Mouse (Mus musculus): ENCODE measurements around the gene Atp6v0d1.

Atp6v0d1 gene

GRCm38 (mm10) chr8:105537011-105537677 is 28.7 kb downstream of the Atp6v0d1 start:
- DNase-seq (ENCODE audit: low spot score), result no peak

DNA sequence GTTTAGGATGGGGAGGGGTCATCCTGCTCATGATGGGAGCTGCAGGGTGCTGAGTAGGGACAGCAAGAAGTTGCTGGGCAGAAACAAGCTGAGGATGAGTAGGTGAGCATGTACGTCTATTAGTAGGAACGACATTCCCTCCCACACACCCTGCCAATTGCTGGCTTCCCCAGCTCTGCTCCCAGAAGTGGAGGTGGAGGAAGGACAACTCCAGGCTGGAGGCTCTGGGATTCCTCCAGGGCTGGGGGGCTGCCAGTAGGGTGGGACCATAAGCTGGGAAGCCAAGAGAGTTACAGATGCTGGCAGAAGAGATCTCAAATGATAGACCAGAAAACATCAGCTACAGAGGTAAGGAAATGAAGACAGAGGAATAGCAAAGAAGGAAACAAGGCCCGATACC is 29.3 kb downstream of the Atp6v0d1 start:
- DNase-seq (ENCODE audit: low spot score), result no peak

DNA sequence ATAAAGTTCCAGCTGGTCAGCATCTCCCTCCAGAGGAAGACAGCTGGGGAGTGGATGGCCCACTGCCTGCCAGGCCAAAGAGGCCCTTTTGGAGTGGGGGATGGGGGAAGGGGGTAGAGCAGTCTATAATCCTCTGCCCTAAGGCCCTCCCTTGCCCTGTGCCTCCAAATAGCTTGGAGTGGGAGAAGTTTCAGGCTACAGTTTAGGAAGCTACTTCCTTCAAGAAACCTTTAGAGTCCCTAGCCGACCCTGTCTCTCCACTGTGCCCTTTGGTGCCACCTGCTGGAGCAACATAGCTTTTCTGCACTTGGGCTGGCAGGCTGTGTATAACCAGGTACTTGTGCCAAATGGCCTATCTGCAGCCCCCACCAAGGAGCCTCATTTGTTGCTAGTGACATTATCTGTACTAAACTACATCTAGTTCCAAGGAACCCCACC is 31.9 kb downstream of the Atp6v0d1 start:
- DNase-seq (ENCODE audit: low spot score), result peak; percentile 70

DNA sequence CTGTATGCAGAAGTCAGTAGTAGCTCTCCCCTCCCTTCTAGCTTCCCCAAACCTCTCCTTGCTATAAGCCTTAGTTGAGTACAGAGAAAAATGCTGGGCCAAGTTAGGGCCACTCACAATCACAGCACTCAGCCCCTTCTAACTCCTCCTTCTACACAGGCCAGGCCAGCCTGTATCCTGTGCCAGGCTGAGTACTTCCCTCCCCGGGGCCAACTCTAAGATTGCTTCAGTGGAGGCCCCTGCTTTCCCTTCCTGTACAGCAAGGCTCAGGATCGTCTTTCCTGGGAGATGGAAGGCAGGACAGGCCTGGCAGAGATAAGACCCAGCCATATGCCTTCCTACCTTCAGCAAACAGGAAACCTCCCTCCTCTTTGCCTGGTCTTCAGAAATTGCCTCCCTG is 32.4 kb downstream of the Atp6v0d1 start:
- DNase-seq (ENCODE audit: low spot score), result no peak

- DNase-seq (ENCODE audit: low spot score), result peak; percentile 58
Measured at GRCm38 (mm10) chr8:105531774-105532173, 34.1 kb downstream of the Atp6v0d1 start.

DNA sequence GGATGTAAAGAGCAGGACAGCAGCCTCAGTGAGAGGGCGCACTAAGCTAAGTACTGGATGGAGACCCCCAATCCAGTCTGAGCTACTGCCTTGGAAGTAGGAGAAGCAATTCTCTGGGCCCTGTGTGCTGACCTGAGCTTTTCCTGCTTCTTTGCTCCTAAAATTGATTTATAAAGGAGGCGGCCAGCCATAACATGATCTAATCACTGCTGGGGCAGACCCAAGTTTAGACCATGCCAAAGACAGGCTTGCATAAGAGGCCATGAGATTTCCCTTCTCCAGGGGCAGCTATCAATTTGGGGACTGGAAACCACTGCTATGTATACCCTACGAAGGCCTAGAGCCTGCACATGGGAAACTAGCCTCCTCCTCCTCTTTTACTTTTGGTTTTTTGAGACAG is 36.6 kb downstream of the Atp6v0d1 start:
- DNase-seq (ENCODE audit: low spot score), result no peak

- DNase-seq (ENCODE audit: low spot score), result no peak
Measured at GRCm38 (mm10) chr8:105528206-105528605, 37.6 kb downstream of the Atp6v0d1 start.

- no peak for DNase-seq (ENCODE audit: low spot score)
Measured at GRCm38 (mm10) chr8:105527110-105527509, 38.7 kb downstream of the Atp6v0d1 start.

- no peak for DNase-seq (ENCODE audit: low spot score)
Measured at GRCm38 (mm10) chr8:105522890-105523289, 43.0 kb downstream of the Atp6v0d1 start.

DNA sequence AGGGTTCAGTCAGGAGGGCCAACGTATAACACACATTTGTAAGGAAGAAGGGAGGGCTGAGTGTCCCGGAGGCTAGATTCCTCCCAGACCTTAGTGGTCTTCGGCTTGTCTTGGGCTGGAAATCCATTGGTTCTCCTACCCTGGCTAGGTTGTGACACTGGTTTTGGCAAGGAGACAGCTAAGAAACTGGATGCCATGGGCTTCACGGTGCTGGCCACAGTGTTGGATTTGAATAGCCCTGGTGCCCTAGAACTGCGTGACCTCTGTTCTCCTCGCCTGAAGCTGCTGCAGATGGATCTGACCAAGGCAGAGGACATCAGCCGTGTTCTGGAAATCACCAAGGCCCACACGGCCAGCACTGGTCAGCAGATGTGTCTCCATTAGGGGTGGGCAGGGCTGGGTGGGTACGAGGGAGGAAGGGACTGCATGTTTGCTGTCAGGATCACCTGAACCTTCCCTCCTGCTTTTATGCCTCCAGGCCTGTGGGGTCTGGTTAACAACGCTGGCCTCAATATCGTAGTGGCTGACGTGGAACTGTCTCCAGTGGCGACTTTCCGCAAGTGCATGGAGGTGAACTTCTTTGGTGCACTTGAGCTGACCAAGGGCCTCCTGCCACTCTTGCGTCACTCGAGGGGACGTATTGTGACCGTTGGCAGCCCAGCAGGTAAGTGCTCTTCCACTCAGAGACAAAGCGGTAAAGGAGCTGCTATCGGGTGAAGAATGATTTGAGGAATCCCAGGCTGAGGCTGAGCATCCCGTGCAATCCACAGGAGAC is 43.7 kb downstream of the Atp6v0d1 start:
- DNase-seq (ENCODE audit: low spot score), result no peak

- no peak for DNase-seq (ENCODE audit: low spot score)
Measured at GRCm38 (mm10) chr8:105521061-105521460, 44.8 kb downstream of the Atp6v0d1 start.

DNA sequence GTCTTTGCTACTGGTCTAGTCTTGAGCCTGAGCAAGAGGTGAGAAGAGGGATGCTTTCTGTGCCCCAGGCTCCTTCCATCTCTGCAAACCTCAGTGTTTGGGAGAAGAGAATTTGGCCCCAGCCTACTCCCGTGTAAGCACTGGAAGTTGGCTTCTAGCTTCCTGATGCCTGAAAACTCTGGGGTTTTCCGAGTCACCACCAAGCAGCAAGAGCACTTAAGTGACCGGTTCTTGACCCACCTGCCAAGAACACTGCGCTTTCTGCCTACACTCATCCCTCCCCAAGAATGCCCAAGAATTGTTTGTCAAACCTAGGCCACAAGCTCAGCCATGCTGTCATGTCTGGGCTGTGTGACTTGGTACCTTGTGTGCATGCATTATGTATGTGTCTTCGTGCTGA is 45.3 kb downstream of the Atp6v0d1 start:
- no peak for DNase-seq (ENCODE audit: low spot score)

- DNase-seq (ENCODE audit: low spot score), result no peak
Measured at GRCm38 (mm10) chr8:105519591-105519990, 46.3 kb downstream of the Atp6v0d1 start.

DNA sequence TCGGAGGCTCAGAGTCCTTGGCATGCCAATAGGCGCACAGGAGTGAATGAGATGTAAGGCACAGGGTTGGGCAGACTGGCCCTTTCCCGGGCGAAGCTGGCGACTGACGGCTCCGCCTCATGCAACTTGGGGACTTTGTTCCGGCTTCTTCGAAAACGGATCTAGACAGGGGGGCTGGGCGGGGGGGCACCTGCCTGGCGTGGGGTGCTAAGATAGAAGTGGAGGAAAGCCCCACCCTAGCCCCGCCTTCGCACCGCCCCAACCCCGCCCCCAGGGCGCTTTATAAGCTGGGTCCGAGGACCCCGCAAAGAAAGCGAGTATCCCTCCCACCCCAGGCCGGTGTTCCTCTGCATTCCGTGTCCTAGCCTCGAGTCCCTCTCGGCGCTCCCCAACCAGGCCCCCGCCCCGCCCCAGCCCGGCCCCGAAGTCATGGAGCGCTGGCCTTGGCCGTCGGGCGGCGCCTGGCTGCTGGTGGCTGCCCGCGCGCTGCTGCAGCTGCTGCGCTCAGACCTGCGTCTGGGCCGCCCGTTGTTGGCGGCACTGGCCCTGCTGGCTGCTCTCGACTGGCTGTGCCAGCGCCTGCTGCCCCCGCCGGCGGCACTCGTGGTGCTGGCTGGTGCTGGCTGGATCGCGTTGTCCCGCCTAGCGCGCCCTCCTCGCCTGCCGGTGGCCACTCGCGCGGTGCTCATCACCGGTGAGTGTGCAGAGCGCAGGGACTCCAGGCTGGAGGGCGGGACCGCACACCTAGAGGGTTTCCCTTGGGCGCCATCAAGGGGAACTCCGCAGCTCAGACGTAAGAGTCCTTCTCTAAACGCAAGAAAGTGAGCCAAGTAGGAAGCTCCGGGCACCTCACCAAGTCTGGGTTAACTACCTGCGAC is 47.2 kb downstream of the Atp6v0d1 start, which contains the start of gene Hsd11b2:
Gene Hsd11b2 (plus strand): TSS at position 320 of the 878 bp plus-strand sequence.
- DNase-seq (ENCODE audit: low spot score), result peak; percentile 40

DNA sequence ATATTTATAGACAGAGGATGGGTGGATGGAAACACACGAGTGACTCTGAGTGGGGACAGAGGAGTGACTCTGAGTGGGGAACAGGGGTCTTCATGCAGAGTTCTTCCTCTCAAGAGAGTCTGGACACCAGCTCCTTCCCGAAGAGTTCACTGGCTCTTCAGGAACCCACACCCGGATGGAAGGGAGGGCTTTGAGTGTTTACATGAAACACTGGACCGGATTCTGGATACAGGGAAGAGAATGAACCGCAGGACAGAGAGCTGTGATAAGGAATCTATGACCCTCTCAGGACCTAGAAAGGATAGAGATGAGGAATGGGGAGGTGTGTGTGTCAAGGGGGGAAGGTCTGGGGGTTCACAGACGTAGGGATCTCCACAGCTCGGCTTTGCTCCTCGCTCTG is 48.5 kb downstream of the Atp6v0d1 start:
- DNase-seq (ENCODE audit: low spot score), result no peak

- DNase-seq (ENCODE audit: low spot score), result peak; percentile 55
Measured at GRCm38 (mm10) chr8:105516018-105516645, 49.7 kb downstream of the Atp6v0d1 start.

- DNase-seq (ENCODE audit: low spot score), result no peak
Measured at GRCm38 (mm10) chr8:105514656-105515055, 51.2 kb downstream of the Atp6v0d1 start.

- no peak for DNase-seq (ENCODE audit: low spot score)
Measured at GRCm38 (mm10) chr8:105514194-105514593, 51.7 kb downstream of the Atp6v0d1 start.

GRCm38 (mm10) chr8:105509997-105510735 is 55.7 kb downstream of the Atp6v0d1 start:
- no peak for DNase-seq (ENCODE audit: low spot score)

DNA sequence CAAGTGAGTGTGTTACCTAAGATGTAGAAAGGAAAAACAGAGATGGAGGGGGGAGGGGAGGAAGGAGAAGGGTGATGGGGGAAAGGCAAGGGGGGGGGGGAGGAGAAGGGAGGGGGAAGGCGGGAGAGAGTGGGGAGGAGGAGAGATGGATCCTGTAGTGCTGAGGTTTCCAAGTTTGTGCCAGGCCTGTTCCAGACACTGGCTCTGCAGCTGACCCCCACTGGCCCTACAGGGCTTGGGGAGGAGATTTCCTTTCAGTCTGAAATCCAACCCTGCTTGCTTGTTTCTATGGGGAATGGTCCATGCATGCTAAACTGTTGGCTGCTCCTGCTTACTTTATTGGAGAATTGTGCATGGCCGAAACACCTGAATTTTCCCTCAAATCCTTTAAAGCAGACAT is 57.1 kb downstream of the Atp6v0d1 start:
- DNase-seq (ENCODE audit: low spot score), result no peak

GRCm38 (mm10) chr8:105506977-105507376 is 58.9 kb downstream of the Atp6v0d1 start:
- DNase-seq (ENCODE audit: low spot score), result no peak

All from spleen, adult 12 weeks (tissue).